Mouse (Mus musculus): ENCODE measurements around the gene Pgghg. TPM values are rescaled to one million over a fixed set of nuclear protein-coding genes. Genes with fewer than 3 reads are reported as not detected.

Gene Pgghg
- total and polyA plus RNA-seq, 3 experiments, result 3.1 to 3.3 (median 3.2) TPM

GRCm38 (mm10) chr7:140905642-140906081 lies 35.5 kb upstream of the Pgghg start:
- no peaks in the 10 kb centered on the region for H3K9me3 ChIP-seq (replicated peaks; ENCODE audit: low read length)
- peaks cover 2 to 10% of the 10 kb centered on the region in 2 experiments; a peak in 3 of 4 replicates for H3K4me1 ChIP-seq (ENCODE audit: control insufficient read depth in 1 of 2, insufficient read depth in 2 of 2)
- peaks cover 5% of the 10 kb centered on the region for H3K27me3 ChIP-seq (replicated peaks)
- H3K79me2 ChIP-seq (replicated peaks; ENCODE audit: control insufficient read depth, extremely low read depth, insufficient read depth, poor library complexity, severe bottlenecking), result no peaks in the 10 kb centered on the region
- H3K4me2 ChIP-seq (ENCODE audit: insufficient read depth, low read depth, poor library complexity, severe bottlenecking), result no peak overlapping the region
- H3K27ac ChIP-seq (ENCODE audit: insufficient read depth, low read depth), result no peak overlapping the region
- in situ Hi-C loops (cut with MboI; ENCODE audit: low pct_ligation_motif_present, low pct_unique_long_range_greater_than_20kb, low sequenced_read_pairs), result no loop called here
- peaks cover 0 to 8% of the 10 kb centered on the region in 2 experiments for H3K36me3 ChIP-seq (replicated peaks in 1 of 2; ENCODE audit: control insufficient read depth in 1 of 2, insufficient read depth in 1 of 2, low read length in 1 of 2)
- DNase-seq (ENCODE audit: extremely low read depth), result no peak
- H3K4me3 ChIP-seq (replicated peaks in 1 of 3; ENCODE audit: low read depth in 2 of 3, low read length in 2 of 3, poor library complexity in 1 of 3), result no peak overlapping the region
- dilution Hi-C loops (cut with MboI; ENCODE audit: extremely low pct_ligation_motif_present, extremely low pct_unique_long_range_greater_than_20kb, low sequenced_read_pairs), result no loop called here
- no peak for TF ChIP-seq MAZ (IDR thresholded peaks at IDR 0.05; ENCODE audit: low read depth, low read length)
- H3K9ac ChIP-seq (ENCODE audit: insufficient read depth, low read depth), result no peak overlapping the region

DNA sequence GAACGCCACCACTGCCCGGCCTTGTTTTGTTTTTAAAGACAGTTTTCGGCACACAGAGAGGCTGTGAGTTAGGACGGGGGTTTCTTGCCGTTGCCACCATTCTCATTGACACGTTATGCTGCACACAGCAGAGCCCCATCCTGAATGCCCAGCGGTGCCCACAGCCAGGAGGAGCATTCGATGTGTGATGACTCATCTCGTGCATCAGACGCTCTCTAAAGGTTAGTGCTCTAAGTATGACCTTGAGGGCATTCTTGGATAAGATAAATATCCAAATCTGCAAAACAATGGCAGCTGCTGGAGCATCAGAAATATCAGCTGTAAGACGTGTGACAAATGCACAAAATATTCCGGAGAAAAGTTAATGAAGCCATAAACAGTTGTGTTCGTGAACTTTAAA lies 34.1 kb upstream of the Pgghg start:
- peaks cover 5% of the 10 kb centered on the region for H3K27me3 ChIP-seq (replicated peaks)
- H3K27ac ChIP-seq (ENCODE audit: insufficient read depth, low read depth), result no peak overlapping the region
- dilution Hi-C loops (cut with MboI; ENCODE audit: extremely low pct_ligation_motif_present, extremely low pct_unique_long_range_greater_than_20kb, low sequenced_read_pairs), result no loop called here
- H3K9ac ChIP-seq (ENCODE audit: insufficient read depth, low read depth), result no peak overlapping the region
- H3K36me3 ChIP-seq (replicated peaks in 1 of 2; ENCODE audit: control insufficient read depth in 1 of 2, insufficient read depth in 1 of 2, low read length in 1 of 2), result no peaks in the 10 kb centered on the region
- H3K4me3 ChIP-seq (replicated peaks in 1 of 3; ENCODE audit: low read depth in 2 of 3, low read length in 2 of 3, poor library complexity in 1 of 3), result no peak overlapping the region
- H3K4me1 ChIP-seq (ENCODE audit: control insufficient read depth in 1 of 2, insufficient read depth in 2 of 2), result peaks cover 2 to 10% of the 10 kb centered on the region in 2 experiments; a peak in 3 of 4 replicates
- H3K9me3 ChIP-seq (replicated peaks; ENCODE audit: low read length), result no peaks in the 10 kb centered on the region
- TF ChIP-seq JUN (IDR thresholded peaks at IDR 0.05; ENCODE audit: insufficient read depth, low read depth, low read length), result no peak
- no peak for TF ChIP-seq PAX5 (IDR thresholded peaks at IDR 0.05; ENCODE audit: low read length)
- no peak for TF ChIP-seq TCF12 (IDR thresholded peaks at IDR 0.05; ENCODE audit: low read depth, low read length)
- no peak for TF ChIP-seq MAFK (IDR thresholded peaks at IDR 0.05; ENCODE audit: insufficient replicate concordance, low read length)
- no peak for TF ChIP-seq RAD21 (IDR thresholded peaks at IDR 0.05; ENCODE audit: low read depth, low read length)
- in situ Hi-C loops (cut with MboI; ENCODE audit: low pct_ligation_motif_present, low pct_unique_long_range_greater_than_20kb, low sequenced_read_pairs), result no loop called here
- no peak for DNase-seq (ENCODE audit: extremely low read depth)
- no peak overlapping the region for H3K4me2 ChIP-seq (ENCODE audit: insufficient read depth, low read depth, poor library complexity, severe bottlenecking)
- H3K79me2 ChIP-seq (replicated peaks; ENCODE audit: control insufficient read depth, extremely low read depth, insufficient read depth, poor library complexity, severe bottlenecking), result no peaks in the 10 kb centered on the region

DNA sequence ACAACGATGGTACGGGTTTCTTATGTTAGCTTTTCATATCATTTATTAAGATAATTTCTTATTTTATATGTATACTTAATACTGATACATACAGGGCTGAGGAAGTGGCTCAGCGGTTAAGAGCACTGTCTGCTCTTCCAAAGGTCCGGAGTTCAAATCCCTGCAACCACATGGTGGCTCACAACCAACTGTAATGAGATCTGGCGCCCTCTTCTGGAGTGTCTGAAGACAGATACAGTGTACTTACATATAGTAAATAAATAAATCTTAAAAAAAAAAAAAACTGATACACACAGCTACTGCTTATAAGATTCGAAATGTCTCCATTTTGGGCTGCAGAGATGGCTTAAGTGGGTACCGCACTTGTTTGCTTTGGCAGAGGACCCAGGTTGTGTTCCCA lies 33.5 kb upstream of the Pgghg start:
- DNase-seq (ENCODE audit: extremely low read depth), result no peak
- H3K27me3 ChIP-seq (replicated peaks), result peaks cover 5% of the 10 kb centered on the region
- no peak overlapping the region for H3K4me2 ChIP-seq (ENCODE audit: insufficient read depth, low read depth, poor library complexity, severe bottlenecking)
- no peaks in the 10 kb centered on the region for H3K9me3 ChIP-seq (replicated peaks; ENCODE audit: low read length)
- TF ChIP-seq CTCF (conservative IDR thresholded peaks at IDR 0.05 in 1 of 2, IDR thresholded peaks at IDR 0.05 in 1 of 2; ENCODE audit: low read depth in 2 of 2, low read length in 2 of 2), result peak in 1 of 2 experiments; percentile 54; a peak in 2 of 4 replicates
- TF ChIP-seq ZKSCAN1 (IDR thresholded peaks at IDR 0.05; ENCODE audit: borderline replicate concordance, low read depth, low read length), result no peak
- H3K36me3 ChIP-seq (replicated peaks in 1 of 2; ENCODE audit: control insufficient read depth in 1 of 2, insufficient read depth in 1 of 2, low read length in 1 of 2), result no peaks in the 10 kb centered on the region
- H3K9ac ChIP-seq (ENCODE audit: insufficient read depth, low read depth), result no peak overlapping the region
- in situ Hi-C loops (cut with MboI; ENCODE audit: low pct_ligation_motif_present, low pct_unique_long_range_greater_than_20kb, low sequenced_read_pairs), result no loop called here
- no peaks in the 10 kb centered on the region for H3K79me2 ChIP-seq (replicated peaks; ENCODE audit: control insufficient read depth, extremely low read depth, insufficient read depth, poor library complexity, severe bottlenecking)
- no peak overlapping the region for H3K27ac ChIP-seq (ENCODE audit: insufficient read depth, low read depth)
- no peak overlapping the region for H3K4me3 ChIP-seq (replicated peaks in 1 of 3; ENCODE audit: low read depth in 2 of 3, low read length in 2 of 3, poor library complexity in 1 of 3)
- peaks cover 2 to 13% of the 10 kb centered on the region in 2 experiments; a peak in 3 of 4 replicates for H3K4me1 ChIP-seq (ENCODE audit: control insufficient read depth in 1 of 2, insufficient read depth in 2 of 2)
- dilution Hi-C loops (cut with MboI; ENCODE audit: extremely low pct_ligation_motif_present, extremely low pct_unique_long_range_greater_than_20kb, low sequenced_read_pairs), result no loop called here
